Mouse (Mus musculus): ENCODE measurements around the gene Apom. TPM values are rescaled to one million over a fixed set of nuclear protein-coding genes. Genes with fewer than 3 reads are reported as not detected.

Apom gene
- not detected in 2 replicates for total RNA-seq (2014; fragmentation: Nextera tagmentation)
- not detected in 2 replicates for total RNA-seq (2017)

DNA sequence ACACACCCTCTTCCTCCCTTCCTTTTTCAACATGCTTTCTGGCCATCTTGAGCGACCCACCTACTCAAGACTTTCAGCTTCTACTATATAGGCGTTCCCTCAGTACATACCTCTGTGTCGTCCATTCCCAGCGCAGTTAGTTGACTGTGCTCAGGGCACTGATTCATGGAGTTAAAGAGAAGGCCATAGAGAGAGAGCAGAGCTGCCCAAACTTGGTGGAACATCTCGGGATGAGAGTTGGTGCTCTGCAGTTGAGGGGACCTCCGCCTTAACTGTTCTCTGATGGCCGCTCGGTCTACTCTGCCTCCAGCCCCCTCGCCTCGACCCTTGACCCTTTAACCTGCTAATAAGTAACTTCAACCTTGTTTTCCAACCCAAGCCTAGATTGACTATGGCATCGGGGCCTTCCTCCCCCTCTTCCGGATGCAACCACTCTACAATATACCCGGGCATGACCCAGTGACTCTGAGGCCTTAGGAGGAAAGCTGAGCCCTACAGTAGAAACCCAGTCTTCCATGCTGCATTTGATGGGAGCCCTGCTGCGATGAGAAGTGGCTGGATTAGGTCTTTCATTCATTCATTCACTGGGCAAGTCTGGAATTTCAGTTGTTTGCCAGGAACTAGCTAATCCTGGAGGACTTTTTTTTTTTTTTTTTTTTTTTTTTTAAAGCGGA is at the start of gene Apom:
Gene Apom (minus strand): TSS at position 551 of the 674 bp plus-strand sequence.
- ATAC-seq (replicated peaks; ENCODE audit: low FRiP score, low TSS enrichment, poor library complexity, severe bottlenecking), result no peak

DNA sequence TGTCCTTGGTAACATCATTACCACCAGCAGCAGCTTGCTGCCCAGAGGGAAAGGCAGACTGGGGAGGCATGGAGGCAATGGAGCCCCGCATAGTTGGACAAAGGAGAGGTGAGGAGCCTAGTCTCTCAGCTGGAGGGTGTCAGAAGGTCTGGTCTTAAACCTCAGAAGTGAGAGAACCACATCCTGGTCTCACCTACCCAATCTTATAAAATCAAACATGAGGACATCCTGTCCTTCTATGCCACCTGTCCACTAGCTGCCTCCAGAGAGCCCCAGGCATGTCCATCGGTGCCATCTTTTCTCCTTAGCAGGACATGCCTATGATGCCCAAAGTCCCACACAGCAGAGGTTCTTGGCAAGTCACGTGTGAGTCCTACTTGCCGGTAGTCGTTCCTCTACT is 48.2 kb upstream of the Apom start:
- no peak for ATAC-seq (replicated peaks; ENCODE audit: low FRiP score, low TSS enrichment, poor library complexity, severe bottlenecking)

DNA sequence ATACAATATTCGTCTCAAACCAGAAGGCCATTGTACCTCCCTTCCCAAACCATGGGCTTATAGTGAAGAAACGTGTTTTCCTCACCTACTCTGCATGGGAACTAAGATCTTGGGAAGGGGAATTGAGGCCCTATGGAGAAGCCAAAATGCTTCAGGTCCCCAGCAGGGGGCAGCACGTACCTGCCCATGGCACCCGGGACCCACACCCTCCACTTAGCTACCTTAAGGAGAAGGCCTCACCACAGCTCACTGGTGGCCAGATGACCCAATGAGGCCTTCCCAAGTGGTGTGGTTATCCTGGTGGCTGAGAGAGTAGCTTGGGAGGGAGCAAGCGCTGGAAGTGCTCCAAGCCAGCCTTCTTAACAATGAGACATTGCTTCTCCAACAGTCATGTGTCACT is 46.7 kb upstream of the Apom start:
- peak; percentile 89 for ATAC-seq (replicated peaks; ENCODE audit: low FRiP score, low TSS enrichment, poor library complexity, severe bottlenecking)

DNA sequence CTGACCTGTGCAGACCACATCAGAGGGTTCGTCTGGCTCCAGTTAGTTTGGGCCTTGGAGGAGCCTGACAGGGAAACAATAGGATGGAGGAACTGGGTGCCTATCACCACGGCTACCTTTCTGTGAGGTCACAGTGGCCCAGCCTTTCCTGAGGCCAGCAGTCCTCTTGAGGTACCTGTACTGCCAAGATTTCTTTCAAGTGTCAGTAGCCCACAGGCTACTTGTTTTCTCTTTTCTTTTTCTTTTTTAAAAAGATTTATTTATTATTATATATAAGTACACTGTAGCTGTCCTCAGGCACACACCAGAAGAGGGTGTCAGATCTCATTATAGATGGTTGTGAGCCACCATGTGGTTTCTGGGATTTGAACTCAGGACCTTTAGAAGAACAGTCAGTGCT is 44.1 kb upstream of the Apom start, which contains the start of gene Aif1:
Gene Aif1 (minus strand): TSS at position 101 of the 400 bp plus-strand sequence.
- ATAC-seq (replicated peaks; ENCODE audit: low FRiP score, low TSS enrichment, poor library complexity, severe bottlenecking), result no peak

DNA sequence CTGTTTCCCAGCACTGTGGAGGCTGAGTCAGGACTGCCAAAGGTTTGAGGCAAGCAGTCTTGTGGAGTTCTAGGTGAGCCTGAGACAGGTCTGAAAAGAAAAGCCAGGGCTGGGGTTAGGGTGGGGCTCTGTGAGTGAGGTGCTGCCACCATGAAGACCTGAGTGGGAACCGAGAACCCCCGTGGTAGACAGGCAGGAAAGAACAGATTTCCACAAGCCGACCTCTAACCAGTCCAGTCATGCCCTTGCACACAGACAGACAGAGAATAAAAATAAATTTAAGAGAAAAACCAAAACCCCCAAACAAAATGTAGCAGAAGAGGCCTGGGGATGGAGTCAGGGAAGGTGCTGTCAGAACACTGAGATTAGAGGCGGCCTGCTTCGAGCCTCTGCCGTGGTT is 43.5 kb upstream of the Apom start:
- ATAC-seq (replicated peaks; ENCODE audit: low FRiP score, low TSS enrichment, poor library complexity, severe bottlenecking), result no peak

DNA sequence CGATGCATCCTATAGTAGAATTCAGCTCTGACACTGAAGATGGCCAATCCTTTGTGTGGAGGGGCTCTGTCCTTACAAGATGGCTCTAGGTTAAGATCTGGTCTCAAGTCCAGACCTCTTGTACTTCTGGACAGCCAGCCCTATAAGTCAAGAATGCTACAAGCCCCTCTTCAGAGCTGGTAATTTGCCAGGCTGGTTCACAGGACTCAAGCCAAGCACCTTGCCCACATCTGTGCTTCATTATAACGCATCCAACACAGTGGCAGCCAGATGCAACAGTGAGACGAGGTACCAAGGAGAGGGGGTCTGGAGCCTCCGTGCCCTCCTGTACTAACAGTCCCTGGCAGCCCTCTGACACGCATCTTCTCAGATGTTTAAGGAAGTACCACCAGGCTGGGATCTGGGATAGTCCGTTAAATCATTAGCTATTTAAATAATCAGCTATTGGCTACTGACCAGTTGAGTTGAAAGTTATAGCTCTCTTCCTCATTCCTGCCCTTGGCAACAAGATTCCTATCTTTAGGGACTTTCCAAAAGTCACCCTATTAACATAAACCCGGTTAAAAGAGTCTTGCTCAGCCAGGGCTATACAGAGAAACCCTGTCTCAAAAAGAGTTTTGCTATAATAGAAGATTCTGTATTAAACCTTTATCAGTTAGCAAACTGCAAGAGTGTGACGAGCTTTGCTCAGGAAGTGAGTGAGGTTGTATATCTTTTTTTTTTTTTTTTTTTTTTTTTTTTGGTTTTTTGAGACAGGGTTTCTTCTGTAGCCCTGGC is 42.5 kb upstream of the Apom start:
- no peak for ATAC-seq (replicated peaks; ENCODE audit: low FRiP score, low TSS enrichment, poor library complexity, severe bottlenecking)

DNA sequence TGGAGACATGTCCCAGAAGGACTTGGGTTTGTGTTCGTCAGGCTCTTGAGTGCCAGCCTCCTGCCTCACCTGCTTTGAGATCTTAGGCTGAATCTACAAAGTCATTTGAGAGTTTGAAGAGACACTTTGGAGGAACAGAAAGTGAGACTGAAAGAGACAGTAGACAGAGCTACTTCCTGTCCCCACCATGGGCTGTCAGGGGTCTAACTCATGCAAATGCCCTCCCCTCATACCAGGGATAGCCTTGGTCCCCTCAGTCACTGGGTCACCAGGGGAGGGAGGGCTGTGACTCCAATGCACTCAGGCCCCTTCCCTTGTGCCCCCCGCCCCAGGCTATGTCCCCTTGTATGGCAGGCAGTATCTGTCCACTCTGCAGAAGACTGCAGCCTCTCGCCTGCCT is 41.5 kb upstream of the Apom start:
- no peak for ATAC-seq (replicated peaks; ENCODE audit: low FRiP score, low TSS enrichment, poor library complexity, severe bottlenecking)

DNA sequence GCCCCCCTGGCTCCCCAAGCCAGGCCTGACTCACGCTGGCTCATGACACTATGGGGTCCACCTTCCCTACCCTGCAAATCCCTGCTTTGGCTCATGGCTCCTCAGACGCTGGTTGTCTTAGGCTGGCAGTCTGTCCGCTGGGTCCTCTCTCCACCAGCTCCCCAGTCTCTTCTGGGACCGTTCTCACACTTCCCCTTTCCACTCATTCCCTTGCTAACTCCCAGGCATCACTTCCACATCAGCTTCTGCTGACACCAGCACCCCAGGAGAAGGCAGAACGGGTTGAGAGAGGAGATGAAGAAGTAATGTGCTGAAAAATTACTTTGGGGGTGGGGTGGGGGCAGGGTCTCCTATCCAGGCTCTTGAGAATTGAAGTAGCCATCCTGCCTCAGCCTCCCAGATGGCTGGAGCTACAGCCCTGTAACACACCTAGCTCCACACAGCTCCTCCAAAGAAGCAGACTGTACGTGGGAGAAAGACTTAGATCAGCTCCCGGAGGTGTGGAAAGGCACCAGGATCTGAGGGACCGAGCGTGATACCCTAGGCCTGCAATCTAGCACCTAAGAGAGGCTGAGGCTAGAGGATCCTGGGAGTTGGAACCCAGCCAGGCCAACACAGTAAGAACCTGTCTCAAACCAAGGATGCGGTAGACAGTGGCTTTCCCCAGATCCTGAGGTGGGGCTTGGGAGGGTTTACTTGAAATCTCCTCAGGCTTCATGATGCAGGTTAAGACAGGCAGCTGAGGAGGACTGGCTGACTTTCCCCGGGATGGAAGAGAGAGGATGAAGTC is 40.8 kb upstream of the Apom start:
- no peak for ATAC-seq (replicated peaks; ENCODE audit: low FRiP score, low TSS enrichment, poor library complexity, severe bottlenecking)

DNA sequence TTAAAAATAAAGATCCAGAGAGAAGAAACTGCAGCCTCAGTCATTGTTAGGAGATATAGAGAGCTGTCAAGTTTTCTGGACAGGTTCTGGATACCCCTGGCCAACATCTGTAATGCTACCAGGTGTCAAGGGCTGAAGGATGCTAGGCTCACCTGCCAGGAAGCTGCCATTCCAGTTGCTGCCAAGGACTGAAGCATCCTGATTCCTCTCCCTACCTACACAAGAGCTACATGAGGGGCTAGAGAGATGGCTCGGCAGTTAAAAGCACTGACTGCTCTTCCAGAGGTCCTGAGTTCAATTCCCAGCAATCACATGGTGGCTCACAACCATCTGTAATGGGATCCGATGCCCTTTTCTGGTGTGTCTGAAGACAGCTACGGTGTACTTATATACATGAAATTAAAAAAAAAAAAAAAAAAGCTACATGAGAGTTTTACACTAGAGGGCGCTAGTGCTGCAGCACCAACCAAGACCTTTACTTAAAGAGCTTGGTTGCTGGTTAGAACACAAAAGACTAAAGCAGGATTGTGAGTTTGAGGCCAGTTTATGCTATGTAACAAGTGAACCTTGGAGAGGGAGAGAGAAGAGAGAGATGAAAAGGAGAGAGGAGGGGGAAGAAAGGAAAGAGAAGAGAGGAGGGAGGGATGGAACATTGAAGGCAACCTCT is 36.8 kb upstream of the Apom start:
- no peak for ATAC-seq (replicated peaks; ENCODE audit: low FRiP score, low TSS enrichment, poor library complexity, severe bottlenecking)

DNA sequence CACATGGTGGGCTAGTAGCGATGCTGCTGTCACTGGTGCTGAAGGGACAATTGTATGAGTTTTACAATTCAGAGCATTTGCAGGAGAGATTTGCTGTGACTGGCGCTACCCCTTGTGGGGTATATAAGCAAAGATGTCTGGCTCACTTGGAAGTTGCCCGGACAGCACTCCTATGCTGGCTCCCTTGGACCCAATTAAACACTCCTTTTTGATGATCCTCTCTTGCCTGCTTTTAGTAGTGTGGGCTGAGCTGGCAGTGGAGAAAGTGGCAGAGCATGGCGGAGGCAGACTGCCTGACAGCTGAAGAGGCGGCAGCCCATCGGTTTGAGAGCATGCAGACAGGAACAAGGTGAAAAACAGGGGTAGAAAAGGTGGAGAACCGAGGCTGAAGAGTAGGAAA is 35.9 kb upstream of the Apom start:
- ATAC-seq (replicated peaks; ENCODE audit: low FRiP score, low TSS enrichment, poor library complexity, severe bottlenecking), result no peak

DNA sequence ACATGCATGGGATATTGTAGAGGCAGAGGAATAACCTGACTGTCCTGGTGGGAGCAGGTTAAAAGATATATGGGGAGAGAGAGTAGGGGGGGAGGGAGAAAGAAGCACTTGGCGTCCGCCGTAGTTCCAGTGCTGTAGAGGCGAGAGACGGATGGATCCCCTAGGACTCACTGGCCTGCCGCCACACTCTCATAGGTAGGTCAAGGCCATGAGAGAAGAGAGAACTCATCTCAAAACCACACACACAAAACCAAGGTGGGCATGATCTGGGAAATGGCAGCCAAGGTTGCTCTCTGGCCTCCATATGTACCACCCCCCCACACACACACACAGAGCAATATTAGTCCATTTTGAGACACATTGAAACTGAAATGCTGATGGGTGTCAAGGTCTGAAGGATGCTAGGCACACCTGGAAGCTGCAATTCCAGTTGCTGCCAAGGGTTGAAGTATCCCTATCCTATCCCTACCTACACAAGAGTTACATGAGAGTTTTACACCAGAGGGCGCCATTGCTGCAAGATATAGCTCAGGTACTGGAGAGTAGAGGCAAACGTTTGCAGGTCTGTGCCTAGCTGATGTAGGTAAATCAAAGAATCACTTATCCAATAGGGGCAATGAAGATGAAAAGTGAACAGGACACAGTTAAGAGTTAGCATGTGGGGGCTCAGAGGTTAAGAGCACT is 34.6 kb upstream of the Apom start:
- peak; percentile 27; the same call in 1 of the 2 replicates for ATAC-seq (replicated peaks; ENCODE audit: low FRiP score, low TSS enrichment, poor library complexity, severe bottlenecking)

DNA sequence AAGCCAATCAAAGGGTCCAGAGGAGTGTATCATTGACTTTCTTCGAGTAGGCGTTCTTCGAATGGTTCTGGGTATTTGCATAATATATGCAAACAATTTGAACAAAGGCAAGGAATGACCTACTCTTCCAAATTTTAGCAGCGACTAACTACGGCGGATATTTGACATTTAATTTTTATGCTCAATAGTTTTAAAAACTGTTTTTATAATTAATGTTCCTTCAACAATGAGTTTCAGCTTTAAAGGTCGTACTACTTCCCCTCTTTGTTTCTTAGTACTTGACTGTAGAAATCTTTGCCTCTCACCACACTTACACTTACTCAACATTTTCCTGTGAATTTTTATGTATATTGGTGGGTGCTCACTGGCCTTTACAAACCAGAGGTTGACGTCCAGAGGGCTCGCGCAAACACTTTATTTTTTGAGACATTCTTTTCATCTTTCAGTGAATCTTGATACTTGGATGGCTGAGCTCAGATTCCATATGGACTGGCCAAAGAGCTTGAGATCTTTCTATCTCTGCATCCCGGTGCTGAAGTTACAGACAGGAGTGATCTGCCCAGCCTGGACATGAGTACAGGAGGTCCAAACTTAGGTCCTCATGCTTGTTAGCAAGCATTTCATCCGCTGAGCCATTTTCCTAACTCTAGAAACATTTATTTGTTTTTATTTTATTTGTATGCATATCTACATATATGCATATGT is 33.8 kb upstream of the Apom start:
- ATAC-seq (replicated peaks; ENCODE audit: low FRiP score, low TSS enrichment, poor library complexity, severe bottlenecking), result no peak

DNA sequence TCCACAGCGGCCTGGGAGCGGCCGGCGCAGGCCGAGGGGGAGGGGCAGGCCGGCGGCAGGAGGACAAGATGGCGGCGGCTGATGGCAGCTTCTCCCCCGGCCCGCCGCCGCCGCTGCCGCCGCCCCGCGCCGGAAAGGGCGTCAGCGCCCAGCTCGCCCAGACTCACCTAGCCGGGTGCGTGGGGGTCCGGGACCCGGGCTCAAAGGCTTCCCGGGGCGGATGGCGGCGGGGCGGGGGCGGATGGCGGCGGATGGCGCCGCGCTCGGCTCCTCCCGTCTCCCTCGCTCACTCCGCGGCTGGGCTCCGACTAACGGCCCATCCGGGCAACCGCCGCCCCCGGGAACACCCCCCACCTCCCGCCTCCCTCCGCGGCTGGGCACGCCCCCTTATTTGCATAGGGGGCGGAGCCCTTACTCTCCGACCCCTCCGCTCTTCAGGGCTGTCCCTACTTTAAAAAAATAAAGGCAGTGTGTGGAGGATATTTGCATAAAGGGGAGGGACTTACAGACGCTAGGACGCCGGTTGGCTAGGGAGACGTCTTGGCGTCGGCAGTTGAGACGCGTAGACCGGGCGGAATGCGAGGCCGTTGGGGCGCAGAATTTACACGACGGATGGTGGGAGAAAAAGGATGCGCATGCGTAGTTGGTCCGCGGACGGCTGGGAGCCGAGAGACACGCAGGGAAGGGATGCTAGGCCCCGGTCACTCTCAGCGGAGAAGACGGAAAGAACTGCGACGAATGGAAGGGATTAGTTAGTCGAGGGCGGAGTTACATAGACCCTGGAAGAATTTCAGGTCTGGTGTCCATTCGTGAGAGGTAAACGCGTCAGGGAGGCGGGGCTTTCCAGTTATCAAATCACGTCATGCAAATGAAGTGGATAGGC is 33.0 kb upstream of the Apom start, which contains the start of gene Prrc2a:
Gene Prrc2a (minus strand): TSS at position 330 of the 883 bp plus-strand sequence.
- ATAC-seq (replicated peaks; ENCODE audit: low FRiP score, low TSS enrichment, poor library complexity, severe bottlenecking), result peak; percentile 88

DNA sequence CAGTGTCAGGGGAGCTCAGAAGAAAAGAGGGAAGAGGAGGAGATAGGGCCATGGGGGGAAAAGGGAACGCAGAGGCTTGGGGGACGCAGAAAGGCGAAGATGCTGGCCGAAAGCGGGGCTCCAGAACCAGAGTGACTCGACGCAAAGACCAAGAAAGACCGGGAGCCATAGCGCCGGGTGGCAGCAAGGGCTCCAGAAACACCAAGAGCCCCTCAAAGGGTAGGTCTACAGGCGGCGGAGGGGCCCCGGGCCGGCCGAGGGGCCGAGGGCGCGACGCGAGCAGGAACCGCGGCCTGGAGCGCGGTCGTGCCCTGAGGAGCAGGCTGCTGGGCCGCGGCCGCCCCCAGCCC is 32.3 kb upstream of the Apom start:
- no peak for ATAC-seq (replicated peaks; ENCODE audit: low FRiP score, low TSS enrichment, poor library complexity, severe bottlenecking)

DNA sequence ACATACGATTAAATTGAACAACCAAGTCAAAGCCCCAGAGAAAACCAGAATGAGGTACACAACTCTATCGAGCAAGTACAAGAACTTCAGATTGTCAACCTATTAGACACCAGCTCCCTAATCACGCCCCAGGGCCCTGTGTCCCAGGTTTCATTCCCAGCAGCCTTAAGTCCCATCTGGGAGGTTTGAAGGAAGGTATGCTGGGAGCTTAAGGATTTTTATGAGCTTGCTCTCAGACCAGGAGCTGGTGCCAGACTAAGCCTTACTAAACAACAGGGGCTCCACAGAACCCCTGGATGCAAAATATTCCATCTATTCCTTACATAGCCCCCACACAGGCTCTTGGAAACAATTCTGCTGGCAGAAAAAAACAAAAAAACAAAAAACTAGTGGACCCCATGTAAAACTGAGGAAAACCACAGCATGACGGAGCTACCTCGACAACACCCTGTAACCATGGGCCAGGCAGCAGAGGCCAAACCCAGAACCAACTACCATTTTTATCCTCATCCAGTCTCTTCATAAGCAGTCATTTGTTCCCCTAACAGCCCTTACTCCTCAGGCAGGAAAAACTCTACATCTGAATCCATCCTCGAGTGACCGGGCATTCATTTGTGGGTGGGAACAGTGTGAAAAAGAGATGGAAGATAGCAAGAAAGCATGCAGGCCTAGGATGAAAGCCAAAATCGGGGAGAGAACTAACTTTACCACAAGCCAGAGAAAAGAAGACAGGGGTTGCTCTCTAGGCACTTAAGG is 31.7 kb upstream of the Apom start:
- no peak for ATAC-seq (replicated peaks; ENCODE audit: low FRiP score, low TSS enrichment, poor library complexity, severe bottlenecking)

DNA sequence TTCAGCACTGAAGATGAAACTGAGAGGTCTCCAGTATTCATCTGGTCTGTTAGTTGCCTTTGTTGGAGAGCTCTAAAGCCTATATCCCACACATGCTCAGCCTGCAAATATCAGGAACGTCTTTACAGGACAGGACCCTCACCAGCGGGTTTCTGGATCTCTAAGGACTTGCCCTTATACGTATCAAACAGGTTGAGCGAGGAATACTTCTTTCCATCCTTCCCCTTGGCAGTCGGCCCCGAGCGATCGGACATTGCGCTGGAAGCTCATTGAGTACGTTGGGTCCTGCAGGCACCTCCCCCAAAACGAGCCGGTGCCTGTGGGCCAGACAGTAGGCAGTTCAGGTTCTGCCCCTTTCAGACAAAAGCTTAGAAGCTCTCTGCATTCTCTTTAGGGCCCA is 30.9 kb upstream of the Apom start:
- no peak for ATAC-seq (replicated peaks; ENCODE audit: low FRiP score, low TSS enrichment, poor library complexity, severe bottlenecking)

DNA sequence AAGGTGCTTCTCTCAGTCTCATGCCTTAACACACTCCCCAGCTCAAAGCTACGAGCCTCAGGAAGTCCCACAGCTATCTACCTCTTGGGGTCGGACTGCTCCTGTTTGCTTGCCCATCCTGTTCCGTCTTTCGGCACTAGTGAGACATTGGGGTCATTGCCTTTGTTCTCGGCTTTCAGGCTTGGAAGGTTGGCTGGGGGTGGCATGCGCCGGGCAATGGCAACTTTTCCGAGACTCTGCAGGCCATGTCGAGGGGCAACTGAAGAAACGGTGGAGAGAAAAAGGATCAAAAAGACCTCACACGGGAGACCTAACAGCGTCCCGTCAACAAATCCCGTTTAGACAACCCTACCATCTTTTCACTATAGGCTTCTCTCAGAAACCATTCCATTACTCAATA is 30.3 kb upstream of the Apom start:
- no peak for ATAC-seq (replicated peaks; ENCODE audit: low FRiP score, low TSS enrichment, poor library complexity, severe bottlenecking)

All from megakaryocyte-erythroid progenitor cell, adult 5-6 weeks (primary cell).